Mouse (Mus musculus): ENCODE measurements around the gene Trpm8.

- TF ChIP-seq GATA1 (IDR thresholded peaks at IDR 0.05; ENCODE audit: low read length) (no peak), TAL1 (IDR thresholded peaks at IDR 0.05; ENCODE audit: low read length) (no peak)
These were observed 80.7 kb downstream of the Trpm8 start for GRCm38 (mm10) chr1:88358102-88358654.
